Mouse (Mus musculus) 3T3-L1 (cell line): ENCODE data around the gene Tuba3a.

Source experiments
- DNase-seq: peaks from one replicate; pipeline ENCODE4 v3.0.0-alpha.2; 2015; ENCODE audit warnings: low read depth, low spot score

Tuba3a gene

DNA sequence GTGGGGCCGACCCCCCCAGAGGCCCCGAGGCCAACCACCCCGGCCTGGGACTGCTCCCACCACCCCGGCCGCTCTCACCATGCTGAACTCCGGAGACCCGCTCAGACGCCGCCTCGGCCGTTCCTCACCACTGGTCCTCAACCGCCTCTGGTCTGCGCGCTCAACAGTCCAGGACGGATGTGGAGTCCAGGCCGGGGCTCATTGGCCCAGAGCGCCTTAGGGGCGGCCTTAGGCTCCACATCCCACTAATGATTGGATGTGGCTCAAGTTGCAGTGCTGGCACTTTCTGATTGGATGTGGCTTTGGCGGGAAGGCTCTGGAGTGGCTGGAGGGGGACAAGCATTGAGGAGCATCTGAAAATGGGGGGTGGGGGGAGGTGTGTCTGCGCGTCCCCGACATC is at the start of gene Tuba3a:
TSS of gene Tuba3a (minus strand) at position 153 of the 400 bp plus-strand sequence.
- no peak for DNase-seq

GRCm38 (mm10) chr6:125334356-125334755 is 48.5 kb upstream of the Tuba3a start:
- no peak for DNase-seq

GRCm38 (mm10) chr6:125333112-125333899 is 47.5 kb upstream of the Tuba3a start:
- no peak for DNase-seq

DNA sequence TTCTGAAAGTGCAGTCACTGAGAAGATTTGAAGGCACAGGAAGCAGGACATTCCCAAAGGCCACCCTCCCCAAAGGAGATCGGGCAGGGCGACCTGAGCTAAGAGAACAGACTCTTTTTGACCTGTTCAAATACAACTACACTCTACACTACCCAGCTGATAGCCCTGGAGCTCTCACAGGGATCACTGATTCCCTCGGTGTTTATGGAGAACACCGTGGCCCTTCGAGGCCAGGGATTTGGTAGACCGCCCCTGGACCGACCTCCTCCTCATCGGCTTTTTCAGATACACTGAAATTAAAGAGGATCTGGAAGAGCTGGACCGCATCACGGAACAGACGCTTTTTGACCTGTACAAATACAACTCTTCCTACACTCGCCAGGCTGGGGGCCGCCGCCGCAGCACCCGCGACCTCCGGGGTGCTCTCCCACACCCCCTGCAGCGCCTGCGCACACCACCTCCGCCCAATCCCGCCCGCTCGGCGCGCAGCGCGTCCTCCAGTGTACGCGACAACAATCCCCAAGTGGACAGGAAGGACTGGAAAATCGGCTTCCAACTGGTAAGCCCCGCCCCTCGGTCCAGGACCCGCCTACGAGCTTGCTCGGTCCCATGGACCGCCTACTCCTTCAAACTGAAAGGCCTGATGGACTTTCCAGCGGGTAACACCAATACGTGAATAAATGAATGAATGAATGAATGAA is 44.9 kb upstream of the Tuba3a start:
- DNase-seq = peak; percentile 87

GRCm38 (mm10) chr6:125328243-125328642 is 42.4 kb upstream of the Tuba3a start:
- DNase-seq = peak; percentile 35

GRCm38 (mm10) chr6:125325337-125325736 is 39.5 kb upstream of the Tuba3a start:
- DNase-seq = no peak

DNA sequence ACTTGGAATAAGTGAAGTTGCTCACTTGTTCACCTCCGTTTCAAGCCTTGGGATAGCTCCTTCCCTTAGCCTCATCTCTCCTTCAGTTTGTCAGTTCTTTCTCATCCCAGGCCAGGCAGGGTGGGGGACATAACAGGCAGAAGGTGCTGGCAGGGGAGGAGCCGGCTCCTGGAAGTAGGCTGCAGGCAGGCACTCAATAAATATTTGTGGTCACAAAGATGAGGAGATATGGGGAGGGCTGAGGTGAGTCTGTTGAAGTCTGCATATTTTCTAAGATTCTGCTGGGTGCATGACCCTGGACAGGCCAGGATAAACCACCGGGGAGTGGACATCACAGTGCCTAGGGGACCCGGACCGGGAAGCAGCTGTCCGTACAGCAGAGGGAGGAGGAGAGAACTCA is 37.7 kb upstream of the Tuba3a start:
- peak; percentile 40 for DNase-seq

GRCm38 (mm10) chr6:125322794-125323193 is 37.0 kb upstream of the Tuba3a start:
- DNase-seq = peak; percentile 31

DNA sequence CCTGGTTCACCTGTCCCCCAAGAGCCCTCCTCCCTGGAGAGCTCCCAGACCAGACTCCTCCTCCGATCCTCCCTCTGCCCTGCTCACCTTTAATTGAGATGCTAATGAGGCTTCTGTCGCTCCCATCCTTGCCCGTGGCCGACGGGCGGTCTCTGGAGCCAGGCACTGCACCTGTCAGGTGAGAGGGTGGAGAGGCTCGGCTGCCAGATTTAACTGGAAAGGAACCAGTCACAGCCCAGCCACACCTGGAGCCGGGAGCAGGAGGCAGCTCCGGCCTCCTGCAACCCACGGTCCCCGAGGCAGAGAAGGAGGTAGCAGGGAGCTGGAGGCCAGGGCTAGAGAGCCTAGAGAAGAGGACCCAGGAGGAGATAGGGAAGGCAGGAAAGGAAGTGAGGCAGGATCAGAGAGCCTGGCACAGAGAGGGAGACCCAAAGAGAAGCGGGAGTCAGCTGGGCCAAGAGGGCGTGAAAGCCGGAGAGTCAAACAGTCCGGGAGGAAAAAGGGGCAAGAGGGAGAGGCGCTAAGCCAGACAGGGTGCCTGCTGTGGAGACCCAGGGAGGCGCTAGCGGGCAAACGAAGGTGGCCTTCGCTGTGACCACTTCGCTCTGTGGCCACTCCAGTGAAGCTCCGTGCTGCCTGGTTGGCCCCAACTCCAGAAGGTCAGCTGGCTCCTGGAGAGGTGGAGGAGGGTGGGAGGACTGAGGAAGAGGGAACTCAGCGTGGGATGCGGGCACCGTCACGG is 35.4 kb upstream of the Tuba3a start:
- no peak for DNase-seq

DNA sequence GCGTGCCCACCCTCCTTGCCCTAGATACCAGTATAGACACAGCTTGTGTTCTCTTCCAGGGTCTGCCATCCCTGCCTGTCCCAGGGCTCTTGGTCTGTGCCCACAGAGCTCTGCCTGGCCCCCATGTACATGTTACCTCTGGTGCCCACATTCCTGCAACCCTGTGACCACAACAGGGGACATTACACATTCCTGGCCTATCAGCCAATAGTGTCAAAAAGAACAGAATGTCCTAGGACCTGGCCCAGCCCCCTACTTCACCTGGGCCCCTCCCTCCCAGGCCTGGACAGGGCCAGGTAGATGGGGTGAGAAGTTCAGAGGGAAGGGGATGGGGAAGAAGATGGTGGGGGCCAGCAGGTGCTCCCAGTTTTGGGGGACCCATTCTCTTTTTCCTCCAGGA is 34.5 kb upstream of the Tuba3a start, which contains the start of gene Scnn1a:
TSS of gene Scnn1a (plus strand) at position 337 of the 400 bp plus-strand sequence.
- no peak for DNase-seq

DNA sequence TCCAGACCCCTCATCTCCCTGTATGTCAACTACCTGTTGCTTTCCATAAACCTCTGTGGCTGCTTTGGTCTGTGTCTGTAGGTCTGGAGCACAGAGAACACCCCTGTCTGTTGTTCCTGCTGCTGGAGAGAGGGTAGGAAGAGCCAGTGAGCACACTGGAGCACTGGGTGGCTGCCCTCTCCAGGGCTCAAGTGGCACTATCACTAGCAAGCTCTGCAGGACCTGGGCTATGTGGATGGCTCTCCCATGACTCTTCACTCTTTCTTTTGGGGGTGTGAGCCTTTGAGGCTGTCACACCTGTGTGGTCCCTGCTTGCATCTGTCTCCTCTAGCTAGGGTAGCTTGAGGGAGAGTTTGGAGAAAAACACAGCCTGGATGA is 34.1 kb upstream of the Tuba3a start:
- DNase-seq = no peak

DNA sequence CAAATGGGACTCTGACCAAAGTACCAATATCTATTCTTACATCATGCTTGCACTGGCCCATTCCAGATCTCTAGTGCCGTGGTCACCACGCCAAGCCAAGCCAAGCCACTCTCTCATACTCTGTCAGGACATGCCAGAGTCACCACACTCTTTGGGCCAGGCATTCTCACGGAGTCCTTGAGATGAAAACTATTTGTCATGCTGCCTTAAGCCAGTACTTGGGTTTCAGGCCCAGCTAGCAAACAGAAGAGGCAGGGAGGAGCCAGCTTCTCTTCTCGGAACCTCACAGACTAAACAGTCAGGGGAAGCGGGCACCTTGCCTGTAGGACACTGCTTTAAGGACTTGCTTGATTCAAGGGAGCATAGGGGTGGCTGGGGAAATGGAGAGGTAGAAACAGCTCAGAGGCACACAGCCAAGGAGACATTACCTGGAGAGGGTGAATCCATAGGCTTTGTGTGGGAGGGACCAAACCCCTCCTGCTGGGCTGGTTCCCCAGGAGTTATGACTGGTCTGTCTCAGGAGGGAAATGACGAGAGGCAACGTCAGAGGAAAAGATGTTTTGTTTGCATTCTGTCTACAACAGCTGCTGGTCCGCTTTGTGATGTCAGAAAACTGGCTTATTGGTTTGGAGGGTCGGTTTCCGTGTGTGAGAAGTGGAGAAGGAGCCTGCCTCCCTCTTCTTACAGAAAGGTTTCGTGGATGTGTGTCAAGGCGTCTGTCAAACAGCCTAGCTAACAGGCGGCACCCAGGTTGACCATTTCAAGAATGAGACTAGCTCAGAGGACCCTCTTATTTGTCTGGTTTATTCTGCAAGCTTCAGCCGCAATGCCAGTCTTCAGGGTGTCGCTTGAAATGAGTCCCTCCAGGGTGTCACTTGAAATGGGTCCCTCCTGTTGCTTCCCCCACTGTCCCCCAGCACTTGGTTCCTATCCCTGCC is 33.4 kb upstream of the Tuba3a start:
- DNase-seq = peak; percentile 31

DNA sequence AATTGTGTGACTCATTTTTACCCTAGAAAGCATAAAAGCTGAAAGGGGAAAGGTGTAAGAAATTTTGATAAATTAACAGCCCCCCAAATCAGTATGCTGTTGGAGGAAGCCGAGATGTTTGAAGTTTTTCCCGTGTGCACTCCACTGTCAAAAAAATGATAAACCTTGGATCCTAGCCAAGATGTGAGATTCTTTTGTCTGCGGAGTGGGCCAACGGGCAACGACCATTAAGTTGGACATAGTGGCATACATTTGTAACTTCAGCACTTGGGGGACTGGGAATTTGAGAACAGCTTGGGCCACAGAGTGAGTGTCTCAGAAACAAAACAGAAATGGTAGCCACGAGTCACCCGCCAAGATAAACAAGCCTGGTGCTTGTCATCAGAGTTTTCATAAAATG is 31.2 kb upstream of the Tuba3a start:
- peak; percentile 43 for DNase-seq

- no peak for DNase-seq
Observed at GRCm38 (mm10) chr6:125314746-125315145, 28.9 kb upstream of the Tuba3a start.

- no peak for DNase-seq
Observed at GRCm38 (mm10) chr6:125314231-125314563, 28.4 kb upstream of the Tuba3a start.

GRCm38 (mm10) chr6:125313546-125314230 is 27.8 kb upstream of the Tuba3a start, which contains the start of gene Ltbr:
Gene Ltbr, minus strand, starts transcription at chr6:125313885.
- DNase-seq = peak; percentile 84

DNA sequence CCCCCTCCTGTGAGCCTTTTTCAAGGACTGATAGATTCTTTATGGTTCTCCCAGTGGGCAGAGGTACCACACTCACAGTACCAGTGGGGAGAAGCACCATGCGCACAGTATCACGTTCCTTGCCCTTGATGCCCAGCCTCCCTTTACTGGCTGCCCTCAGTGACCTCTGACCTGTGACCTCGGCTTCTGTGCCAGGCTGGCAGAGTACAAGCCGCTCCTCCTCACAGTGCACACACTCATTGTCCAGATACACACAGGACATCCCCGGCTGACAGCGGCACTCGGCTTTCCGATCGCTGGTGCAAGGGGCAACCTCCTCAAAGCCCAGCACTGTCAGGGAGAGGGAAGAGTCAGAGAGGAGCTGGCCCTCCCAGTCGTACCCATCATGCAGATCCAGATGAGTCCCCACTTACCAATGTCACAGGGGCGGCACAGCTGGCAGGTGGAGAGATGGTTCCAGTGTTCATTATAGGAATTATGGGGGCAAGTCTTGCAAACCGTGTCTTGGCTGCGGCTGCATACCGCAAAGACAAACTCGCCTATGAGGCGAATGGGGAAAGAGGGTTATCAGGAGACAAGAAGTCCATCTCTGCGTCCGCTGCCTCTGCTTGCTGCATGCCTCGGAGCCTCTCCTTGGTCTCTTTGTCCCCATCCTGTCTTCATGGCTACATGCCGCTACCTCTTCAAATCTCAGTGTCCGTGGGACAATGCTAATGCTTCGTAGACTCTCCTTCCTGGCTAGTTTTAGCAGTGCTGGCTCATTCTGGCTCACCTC is 26.9 kb upstream of the Tuba3a start:
- no peak for DNase-seq

GRCm38 (mm10) chr6:125312171-125312570 is 26.3 kb upstream of the Tuba3a start:
- DNase-seq = no peak

DNA sequence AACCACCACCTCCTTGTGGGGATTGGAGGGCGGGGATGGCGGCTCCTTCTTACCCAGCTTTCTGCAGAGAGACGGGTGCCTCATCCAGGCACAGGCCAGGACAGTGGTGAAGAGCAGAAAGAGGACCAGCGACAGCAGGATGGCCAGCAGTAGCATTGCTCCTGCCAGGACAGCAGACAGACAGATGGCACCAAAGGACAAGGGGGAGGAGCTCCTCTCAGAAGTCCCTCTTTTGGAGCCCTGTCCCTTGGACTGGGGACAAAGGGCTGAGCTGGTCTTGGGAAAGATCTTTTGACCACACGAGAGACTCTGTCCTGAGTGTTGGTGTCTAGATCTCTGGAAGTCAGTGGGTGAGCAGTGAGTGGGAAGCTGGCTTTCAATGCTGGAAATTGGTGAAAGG is 23.6 kb upstream of the Tuba3a start:
- DNase-seq = no peak

DNA sequence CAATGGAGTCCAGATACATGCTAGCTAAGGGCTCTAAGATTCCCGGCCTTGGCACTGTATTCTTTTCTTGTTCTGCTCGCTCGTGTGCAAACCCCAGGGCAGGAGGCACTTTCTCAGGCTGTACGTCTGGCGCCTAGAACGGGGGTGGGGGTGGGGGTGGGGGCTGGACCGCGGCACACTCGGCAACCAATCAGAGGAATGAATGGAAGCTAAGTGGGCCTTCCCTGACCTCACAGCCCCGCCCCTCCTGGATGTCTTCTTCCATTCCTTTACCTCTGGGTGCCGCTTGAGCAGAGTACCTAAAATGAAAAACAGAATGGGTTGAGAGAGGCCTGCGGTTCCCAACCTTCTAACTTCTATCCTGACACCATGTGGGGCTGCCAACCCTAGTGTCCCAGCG is 23.1 kb upstream of the Tuba3a start:
- DNase-seq = no peak
